Mouse (Mus musculus) neural tube, embryonic 11.5 days (tissue): ENCODE measurements around the gene Klhl35. TPM values are rescaled to one million over a fixed set of nuclear protein-coding genes. Genes with fewer than 3 reads are reported as not detected.

Experiments
- ATAC-seq: fragments of 200-750 bp; cut with Nextera tagmentation; 2 replicates; pipeline ENCODE4 v1.8.0; 2017; ENCODE audit warnings: moderate number of reproducible peaks, mild to moderate bottlenecking, moderate TSS enrichment, moderate library complexity; ENCODE audit not compliant: insufficient read depth, low FRiP score, low TSS enrichment
- DNase-seq: peaks from one replicate; pipeline ENCODE4 v3.0.0-alpha.2; 2015; ENCODE audit warnings: low spot score
- H3K27ac ChIP-seq: fragments of 300-500 bp; sonication (generic); 2 replicates; pipeline ENCODE4 v1.5.1; 2014; ENCODE audit warnings: low read depth, mild to moderate bottlenecking, low read length
- H3K27me3 ChIP-seq: fragments of 300-500 bp; sonication (generic); 2 replicates; pipeline ENCODE4 v1.6.1; 2014; ENCODE audit warnings: mild to moderate bottlenecking, low read length, mixed read lengths; ENCODE audit not compliant: control insufficient read depth, insufficient read depth
- H3K36me3 ChIP-seq: fragments of 300-500 bp; sonication (generic); 2 replicates; pipeline ENCODE4 v1.6.1; 2014; ENCODE audit warnings: mild to moderate bottlenecking, low read length, moderate library complexity, mixed read lengths; ENCODE audit not compliant: control insufficient read depth, insufficient read depth
- H3K4me1 ChIP-seq: fragments of 300-500 bp; sonication (generic); 2 replicates; pipeline ENCODE4 v1.6.1; 2014; ENCODE audit warnings: low read length, mixed read lengths; ENCODE audit not compliant: control insufficient read depth, insufficient read depth
- H3K4me2 ChIP-seq: fragments of 300-500 bp; sonication (generic); 2 replicates; pipeline ENCODE4 v1.6.1; 2014; ENCODE audit warnings: low read depth, mild to moderate bottlenecking, moderate library complexity
- H3K4me3 ChIP-seq: fragments of 300-500 bp; sonication (generic); 2 replicates; pipeline ENCODE4 v1.5.1; 2014; ENCODE audit warnings: low read depth, low read length
- H3K9ac ChIP-seq: fragments of 300-500 bp; sonication (generic); 2 replicates; pipeline ENCODE4 v1.6.1; 2014; ENCODE audit warnings: mild to moderate bottlenecking, low read length
- H3K9me3 ChIP-seq: fragments of 300-500 bp; sonication (generic); 2 replicates; pipeline ENCODE4 v1.6.1; 2016; ENCODE audit warnings: low read length; ENCODE audit not compliant: control insufficient read depth
- WGBS: fragments of 180-500 bp; shearing (Covaris S2); extraction: QIAGEN DNeasy Blood & Tissue Kit; methylation state at CpG from one replicate; pipeline ENCODE4 v1.1.7; 2014; 5-methylcytosine and 5-hydroxymethylcytosine counted together
- polyA plus RNA-seq: library from polyadenylated mRNA; unstranded; fragments of >200 nt; fragmentation: Nextera tagmentation; extraction: Ambion mirVana; gene quantifications from 2 replicates; pipeline ENCODE4 v1.2.1, GENCODE M21; 2014

The Klhl35 gene
- polyA plus RNA-seq, 1 experiment from 2014 or later, result 31.4 TPM

DNA sequence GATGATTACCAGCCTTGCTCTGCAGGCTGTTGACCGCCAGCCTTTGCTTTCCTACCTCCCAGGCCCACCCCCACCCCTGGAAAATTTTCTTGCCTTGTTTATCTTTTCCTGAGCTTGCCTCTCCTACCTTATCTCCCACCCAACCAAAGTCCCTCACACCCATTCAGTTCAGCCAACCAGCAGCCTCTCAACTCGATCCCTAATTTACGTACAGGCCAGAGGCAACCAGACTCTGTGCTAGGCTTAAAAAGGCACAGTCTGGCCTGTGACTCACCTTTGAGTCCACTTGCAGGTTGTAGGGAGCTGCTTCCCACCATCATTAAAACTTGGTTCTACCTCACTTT lies 51.0 kb downstream of the Klhl35 start:
- DNase-seq (no peak), ATAC-seq (no peak)
- WGBS, result 80% methylated on average over 3 of the region's 3 CpGs
- Histone ChIP-seq H3K4me1 (no peaks in the 10 kb centered on the region), H3K4me3 (no peak overlapping the region), H3K27me3 (no peaks in the 10 kb centered on the region), H3K36me3 (no peaks in the 10 kb centered on the region), H3K9ac (no peak overlapping the region), H3K4me2 (no peak overlapping the region), H3K27ac (no peak overlapping the region), H3K9me3 (no peaks in the 10 kb centered on the region)

DNA sequence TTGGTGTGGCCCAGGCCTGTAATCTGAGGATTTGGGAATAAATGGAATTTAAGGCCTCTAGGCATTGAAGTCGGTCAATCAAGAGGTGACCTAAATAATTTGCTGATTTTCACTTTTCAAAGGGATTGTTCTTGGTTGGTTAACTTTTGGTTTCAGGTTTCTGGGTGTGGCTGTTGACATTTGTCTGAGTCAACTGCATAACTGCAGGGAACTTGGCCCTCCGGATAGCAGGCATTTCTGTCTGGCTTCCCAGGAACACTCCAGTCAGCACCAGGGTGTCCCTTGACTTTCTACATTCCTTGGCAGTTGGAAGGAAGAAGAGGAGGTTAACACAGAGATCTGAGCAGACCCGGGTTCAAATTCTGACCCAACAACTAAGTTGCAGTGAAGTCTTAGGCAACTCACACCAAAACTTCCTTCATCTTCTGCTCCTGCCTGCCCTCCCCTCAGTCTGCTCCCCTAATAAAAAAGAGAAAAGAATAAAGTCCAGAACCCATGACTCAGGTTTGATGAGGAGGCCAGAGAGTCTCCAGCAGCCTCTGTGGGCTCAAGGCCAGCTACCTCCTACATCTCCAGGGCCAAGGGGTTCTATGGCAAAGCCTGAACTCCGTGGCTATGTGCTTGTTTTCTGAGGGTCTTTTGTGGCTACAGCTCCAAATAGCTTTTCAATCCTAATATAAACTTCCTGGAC lies 53.3 kb downstream of the Klhl35 start:
- no peak for ATAC-seq
- 73% methylated on average over 4 of the region's 4 CpGs for WGBS
- no peak overlapping the region for H3K9ac ChIP-seq
- H3K4me2 ChIP-seq, result no peak overlapping the region
- no peak overlapping the region for H3K4me3 ChIP-seq
- DNase-seq, result no peak
- no peaks in the 10 kb centered on the region for H3K27me3 ChIP-seq
- H3K4me1 ChIP-seq, result no peaks in the 10 kb centered on the region
- no peaks in the 10 kb centered on the region for H3K9me3 ChIP-seq
- H3K36me3 ChIP-seq, result no peaks in the 10 kb centered on the region
- no peak overlapping the region for H3K27ac ChIP-seq

GRCm38 (mm10) chr7:99523121-99523520 lies 57.3 kb downstream of the Klhl35 start:
- Histone ChIP-seq H3K27ac (no peak overlapping the region), H3K36me3 (no peaks in the 10 kb centered on the region), H3K4me1 (no peaks in the 10 kb centered on the region), H3K9ac (no peak overlapping the region), H3K27me3 (no peaks in the 10 kb centered on the region), H3K4me3 (no peak overlapping the region), H3K4me2 (no peak overlapping the region), H3K9me3 (no peaks in the 10 kb centered on the region)
- no peak for ATAC-seq
- DNase-seq, result no peak
- 84% methylated on average over 8 of the region's 8 CpGs for WGBS

Other genes starting within 250 kb of the Klhl35 start
- gene Mogat2, start 227.4 kb upstream of the Klhl35 start, polyA plus RNA-seq, result 10.1 and 10.3 TPM in 2 replicates
- 46.7 and 57.0 TPM in 2 replicates for gene Map6, start 198.6 kb upstream of the Klhl35 start, polyA plus RNA-seq
- 337 and 339 TPM in 2 replicates for gene Serpinh1, start 112.8 kb upstream of the Klhl35 start, polyA plus RNA-seq
- gene Gdpd5, start 84.6 kb upstream of the Klhl35 start, polyA plus RNA-seq, result 32.5 and 39.9 TPM in 2 replicates
- gene Rps3, start 17.7 kb downstream of the Klhl35 start, polyA plus RNA-seq, result 687 and 719 TPM in 2 replicates
- 5.0 and 5.3 TPM in 2 replicates for gene Arrb1, start 69.5 kb downstream of the Klhl35 start, polyA plus RNA-seq
- gene Tpbgl, start 161.1 kb downstream of the Klhl35 start, polyA plus RNA-seq, result 1.1 and 1.4 TPM in 2 replicates
- 2.8 and 3.4 TPM in 2 replicates for gene Slco2b1, start 245.3 kb downstream of the Klhl35 start, polyA plus RNA-seq